In the genomic region with DNA sequence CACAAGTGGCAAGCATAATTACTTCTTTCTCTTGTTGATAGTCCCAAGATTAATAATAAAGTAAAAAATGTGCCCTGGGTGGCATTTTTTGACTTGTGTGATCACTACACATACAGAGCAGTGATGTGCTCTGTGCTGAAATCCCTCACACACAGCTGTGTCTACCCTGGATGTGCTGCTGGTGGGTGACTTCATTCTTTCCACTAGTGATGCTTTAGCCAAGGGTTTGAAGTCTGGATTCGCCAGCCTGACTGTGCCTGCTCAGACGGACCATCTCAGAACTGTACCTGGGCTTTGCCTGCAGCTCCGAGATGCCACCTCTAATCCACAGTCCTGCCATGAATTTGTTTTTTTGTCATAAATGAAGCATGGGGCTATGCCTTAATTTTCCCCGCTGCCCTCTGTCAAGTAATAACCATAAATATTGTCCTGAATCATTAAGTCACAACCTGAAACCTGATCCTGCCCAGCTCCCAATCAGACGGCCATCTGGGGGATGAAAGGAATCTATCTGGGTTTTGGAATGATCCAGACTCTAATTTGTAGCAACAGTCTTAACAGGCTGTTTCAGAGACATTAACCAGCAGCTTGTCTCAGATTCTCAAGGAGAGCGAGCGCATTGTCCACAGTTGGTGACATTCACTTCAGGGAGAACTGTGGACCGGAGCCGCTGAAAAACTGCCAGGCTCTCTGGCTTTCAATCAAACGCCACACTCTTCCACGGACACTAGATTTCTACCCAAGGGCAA, we compare ENCODE assay signal across 11 mouse cellular contexts.
A peak's percentile ranks its signal among the peaks of the same experiment; 100 is the strongest.
DNase-seq lines count a peak whose midpoint lies in the region; ATAC-seq and TF ChIP-seq lines count a peak whose summit lies in the region.
"Had no signal": no experiment of that assay in that cellular context is flagged by ENCODE, and none has a peak within 500 bp of the region (broad histone marks: within the 10 kb centered on the region; RNA-seq: fewer than 3 reads in every experiment).

No protein-coding gene starts in this region.

- H3K4me3 ChIP-seq in kidney, embryonic 15.5 days (replicated peaks) = no peak overlapping the region
- no peak overlapping the region for H3K4me3 ChIP-seq in hindbrain, postnatal 0 days (ENCODE audit: low read length)
- H3K4me3 ChIP-seq in midbrain, postnatal 0 days (ENCODE audit: low read depth, low read length) = no peak overlapping the region
- H3K4me3 ChIP-seq: liver, embryonic 15.5 days; neural tube, embryonic 12.5 days had no signal

- H3K4me2 ChIP-seq in kidney, embryonic 15.5 days = peak overlapping the region; percentile 34
- H3K4me2 ChIP-seq in hindbrain, postnatal 0 days (ENCODE audit: low read depth, low read length) = no peak overlapping the region
- no peak overlapping the region for H3K4me2 ChIP-seq in midbrain, postnatal 0 days (ENCODE audit: low read depth, low read length, poor library complexity, severe bottlenecking)
- H3K4me2 ChIP-seq: liver, embryonic 15.5 days; neural tube, embryonic 12.5 days had no signal

- H3K9me3 ChIP-seq in kidney, embryonic 15.5 days (replicated peaks) = no peaks in the 10 kb centered on the region
- no peaks in the 10 kb centered on the region for H3K9me3 ChIP-seq in hindbrain, postnatal 0 days (ENCODE audit: low read length)
- no peaks in the 10 kb centered on the region for H3K9me3 ChIP-seq in midbrain, postnatal 0 days (ENCODE audit: low read length)
- H3K9me3 ChIP-seq: liver, embryonic 15.5 days; neural tube, embryonic 12.5 days had no signal

- peak overlapping the region; percentile 80 for H3K27ac ChIP-seq in kidney, embryonic 15.5 days
- peak overlapping the region; percentile 36; the same call in 1 of the 2 replicates for H3K27ac ChIP-seq in hindbrain, postnatal 0 days
- H3K27ac ChIP-seq in midbrain, postnatal 0 days (ENCODE audit: low read depth, low read length) = no peak overlapping the region
- H3K27ac ChIP-seq: liver, embryonic 15.5 days; neural tube, embryonic 12.5 days had no signal

- H3K4me1 ChIP-seq in kidney, embryonic 15.5 days = peaks cover 74% of the 10 kb centered on the region
- peaks cover 20% of the 10 kb centered on the region for H3K4me1 ChIP-seq in hindbrain, postnatal 0 days (ENCODE audit: insufficient read depth, low read length)
- H3K4me1 ChIP-seq in midbrain, postnatal 0 days (ENCODE audit: insufficient read depth, low read length) = peaks cover 8% of the 10 kb centered on the region; the same call in 1 of the 2 replicates
- H3K4me1 ChIP-seq: liver, embryonic 15.5 days had no signal

- H3K36me3 ChIP-seq in kidney, embryonic 15.5 days = no peaks in the 10 kb centered on the region
- no peaks in the 10 kb centered on the region for H3K36me3 ChIP-seq in hindbrain, postnatal 0 days (ENCODE audit: insufficient read depth, low read length)
- H3K36me3 ChIP-seq in midbrain, postnatal 0 days (ENCODE audit: insufficient read depth, low read length) = no peaks in the 10 kb centered on the region
- H3K36me3 ChIP-seq: liver, embryonic 15.5 days; neural tube, embryonic 12.5 days had no signal

- H3K9ac ChIP-seq in kidney, embryonic 15.5 days = no peak overlapping the region
- H3K9ac ChIP-seq in hindbrain, postnatal 0 days (replicated peaks; ENCODE audit: low read length) = no peak overlapping the region
- H3K9ac ChIP-seq in midbrain, postnatal 0 days (replicated peaks; ENCODE audit: low read length, poor library complexity, severe bottlenecking) = no peak overlapping the region
- H3K9ac ChIP-seq: liver, embryonic 15.5 days; neural tube, embryonic 12.5 days had no signal

- WGBS in kidney, embryonic 15.5 days = 10% methylated on average over 11 of the region's 11 CpGs
- 39% methylated on average over 11 of the region's 11 CpGs for WGBS in hindbrain, postnatal 0 days
- WGBS in midbrain, postnatal 0 days = 43% methylated on average over 11 of the region's 11 CpGs

- ATAC-seq in kidney, embryonic 15.5 days (replicated peaks; ENCODE audit: low FRiP score) = no peak
- ATAC-seq in hindbrain, postnatal 0 days = no peak
- ATAC-seq in midbrain, postnatal 0 days (ENCODE audit: low FRiP score) = no peak
- ATAC-seq in megakaryocyte, adult 5-6 weeks (ENCODE audit: poor library complexity, severe bottlenecking) = no peak
- ATAC-seq in inflammation-experienced regulatory T-cells, adult 6 months = no peak

- peak; percentile 61 for DNase-seq in embryo, embryonic 10 days (ENCODE audit: low spot score)
- no peak for DNase-seq in embryo, embryonic 9.5 days (ENCODE audit: extremely low spot score)
- DNase-seq in kidney, adult 11 months = no peak
- peak; percentile 31 for DNase-seq in hindbrain, postnatal 0 days (ENCODE audit: low spot score)
- peak; percentile 52 for DNase-seq in midbrain, postnatal 0 days (ENCODE audit: low spot score)
- DNase-seq: kidney, adult 9 months had no signal

- TF ChIP-seq CTCF in hindbrain, postnatal 0 days (IDR thresholded peaks at IDR 0.05; ENCODE audit: low read depth) = no peak
- TF ChIP-seq CTCF in midbrain, postnatal 0 days (IDR thresholded peaks at IDR 0.05) = no peak

- H3K27me3 ChIP-seq in kidney, embryonic 15.5 days = peaks cover 4% of the 10 kb centered on the region; the same call in 1 of the 2 replicates
- no peaks in the 10 kb centered on the region for H3K27me3 ChIP-seq in hindbrain, postnatal 0 days (ENCODE audit: insufficient read depth, low read length)
- H3K27me3 ChIP-seq in midbrain, postnatal 0 days (ENCODE audit: insufficient read depth, low read length) = no peaks in the 10 kb centered on the region
- H3K27me3 ChIP-seq: liver, embryonic 15.5 days; neural tube, embryonic 12.5 days had no signal

Comparison
In these comparisons a context has a peak if more than half of its experiments do, and no peak if none do; other contexts are left out.
1. DNase-seq: peak in embryo, embryonic 10 days (single experiment), hindbrain, postnatal 0 days (single experiment) and midbrain, postnatal 0 days (single experiment); none in embryo, embryonic 9.5 days (single experiment) and kidney, adult 11 months (single experiment).